Mouse (Mus musculus) liver, embryonic 11.5 days (tissue): ENCODE measurements around the gene Mucl1. TPM values are rescaled to one million over a fixed set of nuclear protein-coding genes. Genes with fewer than 3 reads are reported as not detected.
"Not testable (repeated sequence)": the region's sequence is repeated elsewhere in the genome, so short reads cannot be mapped to it uniquely, and the experiment has no call there.

Experiments used
- ATAC-seq: fragments of 200-750 bp; cut with Nextera tagmentation; replicated peaks from 2 replicates; pipeline ENCODE4 v1.8.0; 2017; ENCODE audit warnings: moderate number of reproducible peaks, mild to moderate bottlenecking, moderate TSS enrichment, moderate library complexity; ENCODE audit not compliant: low FRiP score
- DNase-seq: peaks from one replicate; pipeline ENCODE4 v3.0.0-alpha.2; 2017; ENCODE audit warnings: low spot score
- H3K27ac ChIP-seq: fragments of 300-500 bp; sonication (generic); 2 replicates; pipeline ENCODE4 v1.5.1; 2014; ENCODE audit warnings: mild to moderate bottlenecking, low read depth, low read length, control low read depth
- H3K27me3 ChIP-seq: fragments of 300-500 bp; sonication (generic); replicated peaks from 2 replicates; pipeline ENCODE4 v1.6.1; 2014; ENCODE audit warnings: low read length, mixed read lengths; ENCODE audit not compliant: control insufficient read depth, insufficient read depth
- H3K36me3 ChIP-seq: fragments of 300-500 bp; sonication (generic); 2 replicates; pipeline ENCODE4 v1.6.1; 2014; ENCODE audit warnings: mild to moderate bottlenecking, low read length, moderate library complexity, mixed read lengths; ENCODE audit not compliant: control insufficient read depth, insufficient read depth
- H3K4me1 ChIP-seq: fragments of 300-500 bp; sonication (generic); replicated peaks from 2 replicates; pipeline ENCODE4 v1.6.1; 2014; ENCODE audit warnings: low read length, mixed read lengths; ENCODE audit not compliant: control insufficient read depth, insufficient read depth
- H3K4me2 ChIP-seq: fragments of 300-500 bp; sonication (generic); 2 replicates; pipeline ENCODE4 v1.6.1; 2014; ENCODE audit warnings: mild to moderate bottlenecking, control low read depth, moderate library complexity
- H3K4me3 ChIP-seq: fragments of 300-500 bp; sonication (generic); 2 replicates; pipeline ENCODE4 v1.5.1; 2014; ENCODE audit warnings: low read depth, low read length, control low read depth
- H3K9ac ChIP-seq: fragments of 300-500 bp; sonication (generic); 2 replicates; pipeline ENCODE4 v1.6.1; 2014; ENCODE audit warnings: low read depth, low read length, control low read depth
- H3K9me3 ChIP-seq: fragments of 300-500 bp; sonication (generic); 2 replicates; pipeline ENCODE4 v1.6.1; 2016; ENCODE audit warnings: low read length, inconsistent platforms, mixed read lengths; ENCODE audit not compliant: control insufficient read depth
- whole genome bisulfite sequencing: fragments of 180-500 bp; shearing (Covaris S2); extraction: QIAGEN DNeasy Blood & Tissue Kit; methylation state at CpG from one replicate; pipeline ENCODE4 v1.1.7; 2014; 5-methylcytosine and 5-hydroxymethylcytosine counted together
- polyA plus RNA-seq: library from polyadenylated mRNA; unstranded; fragments of >200 nt; fragmentation: Nextera tagmentation; extraction: Ambion mirVana; gene quantifications from 2 replicates; pipeline ENCODE4 v1.2.1, GENCODE M21; 2014

Mucl1 gene
- polyA plus RNA-seq = not detected in 2 replicates

DNA sequence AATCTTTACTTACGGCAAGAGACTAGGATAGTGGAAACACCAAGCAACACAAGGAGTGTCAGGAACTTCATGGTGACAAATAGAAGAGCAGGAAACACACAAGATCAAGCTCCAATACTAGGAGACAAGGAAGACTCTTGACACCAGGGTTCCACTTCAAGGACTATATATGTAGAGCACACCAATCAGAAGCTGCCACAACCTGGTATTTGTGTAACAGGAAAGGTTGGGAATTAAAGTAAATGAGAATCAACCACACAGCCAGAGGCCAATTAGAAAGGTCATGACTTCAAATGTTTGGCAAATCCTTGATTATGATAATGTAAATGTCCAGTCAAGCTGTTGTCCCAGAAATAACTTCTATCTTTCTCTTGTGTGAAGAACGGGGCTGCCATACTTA is at the start of gene Mucl1:
Mucl1 (minus strand) TSS at position 101 of the 400 bp plus-strand sequence.
- Histone ChIP-seq H3K4me1 (no peaks in the 10 kb centered on the region), H3K9ac (no peak within 1 kb of the TSS), H3K4me3 (no peak within 1 kb of the TSS), H3K9me3 (no peaks in the 10 kb centered on the region), H3K4me2 (no peak within 1 kb of the TSS), H3K36me3 (no peaks in the 10 kb centered on the region), H3K27me3 (no peaks in the 10 kb centered on the region), H3K27ac (no peak within 1 kb of the TSS)
- 89% methylated on average over 2 of the region's 2 CpGs for WGBS
- no peak for ATAC-seq
- no peak for DNase-seq

DNA sequence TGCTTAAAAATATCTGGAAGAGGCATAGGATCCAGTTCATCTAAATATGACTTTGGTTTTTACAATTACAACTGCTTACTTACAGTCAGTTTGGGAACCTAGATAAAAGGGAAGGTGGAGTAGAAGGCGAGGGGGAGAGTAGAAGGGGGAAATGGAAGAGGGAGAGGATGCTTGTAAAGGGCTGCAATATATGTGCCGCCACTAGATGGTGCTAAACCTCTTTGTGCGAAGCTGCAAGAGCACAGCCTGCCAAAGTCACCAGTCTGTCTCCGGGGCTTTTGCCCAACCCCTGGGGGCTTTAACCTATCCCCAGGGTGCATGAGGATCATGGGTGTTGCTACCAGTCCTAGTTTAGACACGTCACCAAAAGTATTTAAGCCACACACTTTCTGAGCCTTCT is 11.6 kb upstream of the Mucl1 start:
- H3K27ac ChIP-seq, H3K27me3 ChIP-seq, H3K9me3 ChIP-seq, H3K4me1 ChIP-seq, DNase-seq, H3K4me3 ChIP-seq, H3K4me2 ChIP-seq, H3K36me3 ChIP-seq, H3K9ac ChIP-seq: not testable (repeated sequence)
- 0 out of 2 replicates have a peak, but pooled peaks have one; percentile 10 for ATAC-seq
- WGBS = 8% methylated on average over 4 of the region's 5 CpGs

DNA sequence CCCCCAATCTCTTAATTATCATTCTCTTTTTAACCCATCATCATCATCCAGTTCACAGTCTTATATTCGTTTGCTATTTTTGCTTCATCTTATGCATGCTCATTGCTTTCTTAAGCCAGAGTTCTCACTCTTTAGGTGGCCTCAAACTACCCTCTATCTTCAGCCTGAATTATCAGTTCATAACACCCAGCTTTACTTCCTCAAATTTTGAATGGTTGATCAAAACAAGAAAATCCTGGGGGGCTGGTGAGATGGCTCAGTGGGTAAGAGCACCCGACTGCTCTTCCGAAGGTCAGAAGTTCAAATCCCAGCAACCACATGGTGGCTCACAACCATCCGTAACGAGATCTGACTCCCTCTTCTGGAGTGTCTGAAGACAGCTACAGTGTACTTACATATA is 38.4 kb downstream of the Mucl1 start:
- H3K9me3 ChIP-seq, H3K4me3 ChIP-seq, H3K4me1 ChIP-seq, ATAC-seq, H3K27me3 ChIP-seq, H3K9ac ChIP-seq, H3K4me2 ChIP-seq, DNase-seq, H3K36me3 ChIP-seq, H3K27ac ChIP-seq: not testable (repeated sequence)
- WGBS = 68% methylated on average over 3 of the region's 5 CpGs

Other genes with a start within 250 kb of the Mucl1 start
- 2.1 and 2.6 TPM in 2 replicates for gene Ppp1r1a, start 217.5 kb downstream of the Mucl1 start, polyA plus RNA-seq
- gene Glycam1, start 190.4 kb downstream of the Mucl1 start, polyA plus RNA-seq = not detected in 2 replicates
- not detected in 2 replicates for gene Mucl2, start 143.8 kb upstream of the Mucl1 start, polyA plus RNA-seq